Mouse (Mus musculus) cerebellum, adult 11-12 months (tissue): ENCODE measurements around the gene Tsr2.

Experiments
- DNase-seq: peaks from one replicate; pipeline ENCODE4 v3.0.0; 2022

Tsr2 gene

DNA sequence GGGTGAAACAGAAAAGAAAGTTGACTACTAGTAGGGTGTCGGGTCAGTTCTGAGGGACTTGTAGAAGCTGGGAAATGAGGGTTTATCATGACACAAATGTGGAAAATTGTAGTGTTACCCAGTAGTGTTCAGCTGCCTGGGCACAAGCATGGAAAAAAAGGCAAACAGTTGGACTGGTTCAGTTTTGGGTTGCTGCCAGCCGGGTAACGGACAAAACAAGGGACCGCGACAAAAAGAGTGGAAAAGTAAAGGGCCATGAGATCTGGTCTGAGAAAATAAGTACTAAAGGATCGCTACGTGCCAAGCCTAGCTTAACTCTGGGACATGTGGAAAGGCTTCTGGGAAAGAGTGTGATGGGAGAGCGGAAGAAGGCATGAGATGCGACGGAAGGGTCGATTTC is 50.0 kb downstream of the Tsr2 start:
- no peak for DNase-seq

DNA sequence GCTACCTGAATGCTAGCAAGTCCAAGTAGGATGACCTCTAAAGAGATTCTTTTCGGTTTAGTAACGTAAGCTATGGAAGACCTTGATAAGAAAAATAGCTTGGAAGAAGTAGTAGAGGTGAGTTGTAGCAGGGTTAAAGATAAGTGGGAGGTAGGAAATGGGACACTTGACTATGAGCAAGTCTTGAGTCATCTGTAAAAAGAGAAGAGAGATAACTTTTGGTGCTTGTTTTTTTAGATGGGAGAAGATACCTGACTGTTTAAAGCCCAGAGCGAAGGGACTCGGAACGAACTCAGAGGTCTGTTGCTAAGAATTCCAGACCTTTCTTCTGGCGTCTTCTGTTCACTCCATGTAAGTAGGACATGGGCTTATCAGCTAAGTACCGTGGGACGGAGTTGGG is 50.5 kb downstream of the Tsr2 start, which contains the start of gene Fgd1:
Fgd1 (plus strand) TSS at position 301 of the 400 bp plus-strand sequence.
- no peak for DNase-seq

DNA sequence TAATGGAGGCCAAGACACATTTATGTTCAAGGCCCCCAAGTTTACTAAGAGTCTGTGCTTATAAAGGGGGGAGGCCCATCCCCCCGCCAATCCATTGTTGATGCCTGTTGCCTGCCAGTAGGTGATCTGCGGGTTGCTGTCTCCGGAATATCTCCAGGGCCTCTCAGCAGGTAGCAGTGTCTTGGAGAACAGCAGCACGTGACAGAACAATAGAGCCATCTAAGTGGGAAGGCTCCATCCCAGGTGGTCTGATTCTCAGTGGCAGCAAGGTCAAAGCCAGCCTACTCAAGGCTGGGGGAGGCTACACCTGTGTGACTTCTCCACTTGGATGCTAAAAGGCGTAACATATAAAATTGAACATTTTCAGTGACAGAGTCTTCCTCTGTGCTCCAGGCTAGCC is 55.1 kb downstream of the Tsr2 start:
- no peak for DNase-seq
